Mouse (Mus musculus): ENCODE measurements at regions not wholly inside any gene's neighbourhood (a gene's known extent, or its start where the extent isn't known, plus 50 kb on each side); places are given as distances from the start of the nearest gene placed in this dataset.

- TF ChIP-seq POLR2A (IDR thresholded peaks at IDR 0.05; ENCODE audit: low read depth, low read length), result no peak
- TF ChIP-seq CTCF (IDR thresholded peaks at IDR 0.05; ENCODE audit: extremely low read depth, insufficient read length, insufficient replicate concordance, low read depth, low read length), result no peak
These were observed 158.5 kb upstream of the Rapgef5 start for GRCm38 (mm10) chr12:117357811-117358210.
